Mouse (Mus musculus): ENCODE measurements around the gene Cyp2u1.
"Not testable (repeated sequence)": the region's sequence is repeated elsewhere in the genome, so short reads cannot be mapped to it uniquely, and the experiment has no call there.

Gene Cyp2u1

DNA sequence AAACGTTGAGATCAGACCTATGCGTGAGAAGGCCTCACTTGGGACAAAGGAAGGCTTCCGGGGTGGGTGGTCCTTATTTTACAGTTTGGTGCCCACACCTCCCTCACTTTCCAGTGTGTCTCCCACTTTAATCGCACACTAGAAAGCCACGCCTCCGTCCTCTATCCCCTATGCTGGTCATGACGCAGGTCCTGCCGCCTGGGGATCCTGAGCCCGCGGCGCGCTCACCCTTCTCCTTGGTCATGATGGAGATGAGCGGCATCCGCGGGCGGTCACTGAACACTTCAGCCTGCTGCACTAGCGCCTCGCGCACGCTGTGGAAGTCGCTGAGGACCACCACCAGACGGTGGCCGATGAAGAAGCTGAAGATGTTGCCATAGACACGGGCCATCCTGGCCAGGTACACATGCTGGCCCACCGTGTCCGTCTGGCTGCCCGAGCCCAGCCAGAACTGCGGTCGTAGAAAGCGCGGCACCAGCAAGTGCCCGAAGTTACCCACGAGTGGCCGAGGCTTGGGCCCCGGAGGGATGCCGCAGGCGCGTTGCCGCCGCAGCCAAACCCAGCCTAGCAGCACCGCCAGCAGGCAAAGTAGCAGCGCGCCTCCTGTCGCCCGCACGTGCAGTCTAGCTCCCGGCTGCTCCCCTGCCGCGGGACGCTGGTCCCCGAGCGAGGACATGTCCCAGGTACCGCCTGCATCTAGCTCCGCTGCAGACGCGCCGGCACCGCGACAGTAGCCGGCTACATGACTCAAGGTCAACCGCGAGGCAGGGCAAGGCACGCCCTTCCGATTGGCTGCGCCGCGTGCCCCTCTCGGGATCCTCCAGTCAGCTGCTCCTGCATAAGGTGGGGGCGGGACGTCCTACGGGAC is at the start of gene Cyp2u1:
Cyp2u1 (minus strand) TSS at position 776 of the 868 bp plus-strand sequence.
- DNase-seq: peak; percentile 94 to 97

DNA sequence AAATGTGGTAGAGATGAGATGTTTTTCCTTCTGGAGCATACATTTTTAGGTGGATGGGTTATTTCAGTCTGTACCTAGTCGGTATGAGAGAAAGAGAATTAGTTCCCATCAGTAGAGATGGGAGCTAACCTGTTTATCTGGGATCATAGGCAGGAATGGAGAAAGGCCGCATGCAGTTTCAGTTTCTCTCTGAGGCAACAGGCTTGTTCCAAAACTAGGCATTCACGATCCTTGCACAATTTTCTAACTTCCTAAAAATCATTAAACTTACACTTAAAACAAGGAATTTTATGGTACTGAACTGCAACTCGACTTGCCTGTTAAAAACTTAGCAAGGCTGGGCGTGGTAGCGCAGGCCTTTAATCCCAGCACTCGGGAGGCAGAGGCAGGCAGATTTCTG is 47.5 kb upstream of the Cyp2u1 start:
- no peak for DNase-seq

DNA sequence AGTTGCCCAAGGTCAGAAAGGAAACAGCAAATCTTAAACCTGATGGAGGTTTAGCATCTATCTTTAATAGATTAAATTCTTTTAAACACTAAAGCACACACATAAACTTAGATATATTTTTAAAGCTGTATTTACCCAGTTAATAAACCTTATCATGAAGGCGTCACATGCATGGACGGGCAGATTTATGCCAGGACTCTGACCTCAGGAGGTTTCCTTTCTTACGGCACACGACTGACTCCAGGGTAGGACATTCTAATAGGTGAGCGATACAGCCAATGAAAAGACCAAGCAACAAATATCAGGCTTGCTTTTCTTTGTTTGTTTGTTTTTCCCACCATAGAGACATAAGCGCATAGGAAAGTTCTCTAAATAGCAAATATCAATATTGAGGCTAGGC is 46.0 kb upstream of the Cyp2u1 start:
- no peak for DNase-seq

DNA sequence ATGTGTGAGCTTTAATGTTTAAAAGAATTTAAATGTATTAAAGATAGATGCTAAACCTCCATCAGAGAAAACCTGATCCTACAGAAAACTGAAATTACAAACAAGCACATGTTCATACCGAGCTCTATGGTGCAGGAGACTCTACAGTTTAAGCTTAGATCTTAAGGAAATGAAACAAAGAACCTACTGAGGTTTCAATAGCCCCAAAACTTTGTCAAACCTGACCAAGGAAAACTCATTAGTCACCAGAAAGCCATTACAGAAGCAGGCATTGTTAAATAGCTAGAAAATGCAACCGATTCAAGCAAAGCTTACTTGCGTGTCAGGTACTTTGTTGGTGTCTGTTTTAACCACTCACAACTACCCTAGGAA is 45.5 kb upstream of the Cyp2u1 start:
- no peak for DNase-seq

DNA sequence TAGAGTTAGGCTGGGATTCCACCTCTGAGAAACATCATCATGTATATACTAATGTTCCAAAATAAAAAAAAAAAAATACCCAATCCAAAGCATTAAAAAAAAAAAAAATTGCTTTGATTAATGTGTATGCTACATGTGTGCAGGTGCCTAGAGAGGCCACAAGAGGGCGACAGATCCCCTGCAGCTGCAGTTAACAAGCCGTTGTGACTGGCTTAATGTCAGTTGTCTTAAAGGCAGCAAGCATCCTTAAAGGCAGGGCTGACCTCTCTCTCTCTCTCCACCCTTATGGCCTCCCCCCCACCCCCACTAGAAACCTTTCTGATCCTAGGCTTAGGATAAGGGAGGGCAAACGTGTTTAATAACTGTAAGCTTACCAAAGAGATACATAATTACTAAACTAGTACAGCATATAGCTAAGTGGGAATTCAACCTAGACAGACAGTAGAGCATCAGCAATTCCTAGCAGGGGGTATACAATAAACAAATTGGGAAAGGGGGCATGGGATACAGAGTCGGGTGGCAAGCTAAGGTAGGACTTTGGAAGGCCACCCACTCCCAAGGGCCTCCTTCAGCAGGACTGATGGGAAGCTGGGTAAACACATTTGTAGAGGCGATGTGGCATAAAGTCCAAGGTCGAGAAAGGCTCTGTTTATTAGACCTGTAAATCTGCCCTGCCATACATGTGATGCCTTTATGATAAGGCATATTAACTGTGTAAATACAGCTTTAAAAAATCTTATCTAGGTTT is 45.0 kb upstream of the Cyp2u1 start:
- no peak for DNase-seq

DNA sequence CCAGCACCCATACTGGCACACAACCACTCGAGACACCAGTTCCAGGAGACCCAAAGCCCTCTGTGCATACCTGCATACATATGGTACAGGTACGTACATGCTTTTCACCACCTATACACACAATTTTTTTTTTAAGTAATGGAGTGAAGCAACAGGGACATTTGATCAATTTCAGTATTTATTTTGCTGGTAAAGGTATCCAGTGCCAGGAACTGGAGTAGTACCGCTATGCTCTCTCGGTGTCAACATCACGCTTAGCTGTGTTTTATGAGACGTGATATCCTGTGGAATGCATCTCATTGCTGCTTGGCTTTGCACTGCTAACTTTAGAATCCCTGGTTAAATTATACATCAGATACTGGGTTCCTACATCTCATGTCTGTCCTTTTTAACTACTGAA is 42.9 kb upstream of the Cyp2u1 start:
- DNase-seq: no peak

DNA sequence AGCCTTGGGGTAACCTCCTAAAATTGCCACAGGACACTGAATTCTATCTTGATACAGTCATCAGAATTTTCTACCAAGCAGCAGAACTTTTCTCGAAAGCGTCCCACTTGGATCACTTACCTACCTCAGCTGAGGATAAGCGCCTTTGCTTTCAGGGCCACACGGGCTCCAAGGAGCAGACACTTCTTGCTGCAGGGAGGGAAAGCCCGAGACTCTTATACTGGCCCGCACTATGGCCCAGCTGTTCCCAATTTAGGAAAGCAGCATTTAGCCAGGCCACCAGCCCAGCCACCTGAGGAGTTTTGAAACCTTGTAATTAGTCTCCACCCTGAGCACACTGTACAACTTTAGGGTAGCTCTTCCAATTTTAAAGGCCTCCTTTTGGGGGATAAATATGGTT is 40.3 kb upstream of the Cyp2u1 start:
- no peak for DNase-seq

DNA sequence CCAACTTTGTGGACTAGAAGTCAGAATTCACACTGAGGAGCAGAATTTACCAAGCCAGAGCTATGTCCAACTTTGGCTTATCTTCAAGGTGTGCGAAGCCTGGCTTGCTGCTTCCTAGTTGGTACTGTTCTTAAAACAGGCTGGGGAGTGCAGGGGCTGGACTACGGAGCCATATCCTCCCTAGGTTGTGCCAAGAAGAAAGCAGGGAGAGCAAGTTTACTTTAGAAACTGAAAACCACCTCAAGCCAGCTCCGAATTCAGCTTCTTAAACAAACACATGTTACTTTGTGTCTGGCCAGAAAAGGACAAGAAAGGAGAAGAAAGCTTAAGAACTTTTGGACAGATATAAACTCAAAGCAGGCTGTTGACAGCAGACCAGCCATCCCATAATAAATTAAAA is 37.9 kb upstream of the Cyp2u1 start:
- DNase-seq: no peak

DNA sequence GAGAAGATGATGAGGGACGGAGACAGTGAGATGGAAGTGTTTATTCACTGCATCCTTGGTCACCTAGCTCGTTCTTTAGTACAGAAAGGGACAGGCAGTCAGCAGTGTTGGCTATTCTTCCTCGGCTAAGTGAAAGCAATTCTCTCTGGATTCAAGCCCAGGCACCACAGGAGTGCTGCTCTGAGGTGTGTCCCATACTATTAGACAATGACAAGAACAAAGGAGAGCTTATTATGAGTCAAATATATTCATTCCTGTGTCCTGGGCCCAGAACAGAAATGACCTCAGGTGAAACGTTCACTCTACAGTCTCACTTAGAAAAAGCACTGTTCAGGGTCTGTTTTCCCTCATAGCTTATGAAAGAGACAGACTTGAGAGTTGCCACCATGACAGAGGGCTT is 36.3 kb upstream of the Cyp2u1 start:
- DNase-seq: no peak

DNA sequence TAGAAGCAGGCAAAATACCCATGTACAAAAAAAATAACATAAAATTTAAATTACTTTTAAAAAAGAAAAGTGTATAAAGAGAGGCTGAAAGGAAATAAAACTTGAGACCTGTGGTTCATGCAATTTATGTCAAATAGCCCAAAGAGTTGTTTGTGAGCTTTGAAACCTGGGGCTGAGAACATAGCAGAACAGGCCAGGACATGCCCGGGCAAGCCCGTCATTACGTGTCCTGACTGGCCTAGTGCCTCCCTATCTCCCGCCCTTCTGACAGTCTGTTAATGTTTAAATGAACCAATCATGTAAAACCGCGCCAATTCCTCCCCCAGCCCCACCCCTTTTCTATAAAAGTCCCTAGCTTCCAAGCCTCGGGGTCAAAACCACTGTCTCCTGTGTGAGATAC is 34.7 kb upstream of the Cyp2u1 start:
- not testable (repeated sequence) for DNase-seq

DNA sequence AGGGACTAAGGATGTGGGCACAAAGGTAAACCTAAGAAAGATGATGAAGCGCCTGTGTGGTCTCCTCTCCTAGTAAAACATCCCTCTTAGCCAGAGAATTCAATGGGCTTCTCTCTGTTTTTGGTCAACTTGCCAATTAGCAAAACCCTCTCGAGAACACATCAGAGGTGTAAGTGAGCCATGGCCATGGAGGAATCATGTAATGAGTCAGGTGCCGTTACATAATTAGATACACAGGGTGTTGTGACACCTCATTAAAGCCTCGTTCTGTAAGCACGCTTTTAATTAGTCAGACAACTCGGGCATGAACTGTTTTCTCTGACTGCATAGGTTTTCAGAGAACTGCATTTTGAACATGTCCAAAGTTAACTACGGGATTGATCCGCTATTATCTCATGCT is 33.6 kb upstream of the Cyp2u1 start:
- DNase-seq: no peak

DNA sequence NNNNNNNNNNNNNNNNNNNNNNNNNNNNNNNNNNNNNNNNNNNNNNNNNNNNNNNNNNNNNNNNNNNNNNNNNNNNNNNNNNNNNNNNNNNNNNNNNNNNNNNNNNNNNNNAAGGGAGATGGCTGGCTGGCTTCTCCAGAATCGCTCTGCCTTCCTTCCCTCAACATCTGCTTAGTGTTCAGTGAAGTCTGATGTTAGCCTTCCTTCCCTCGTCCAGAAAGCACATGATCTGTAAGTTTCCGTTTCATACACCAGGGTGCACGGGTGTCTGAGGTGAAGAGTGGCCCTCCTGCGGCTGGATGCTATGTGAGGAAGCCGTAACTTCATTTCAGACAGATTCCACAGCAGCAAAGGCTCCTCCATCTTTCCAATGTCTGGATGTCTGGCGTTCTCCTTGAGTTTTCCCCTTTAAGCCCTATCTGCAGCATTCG is 32.1 kb upstream of the Cyp2u1 start:
- no peak for DNase-seq

DNA sequence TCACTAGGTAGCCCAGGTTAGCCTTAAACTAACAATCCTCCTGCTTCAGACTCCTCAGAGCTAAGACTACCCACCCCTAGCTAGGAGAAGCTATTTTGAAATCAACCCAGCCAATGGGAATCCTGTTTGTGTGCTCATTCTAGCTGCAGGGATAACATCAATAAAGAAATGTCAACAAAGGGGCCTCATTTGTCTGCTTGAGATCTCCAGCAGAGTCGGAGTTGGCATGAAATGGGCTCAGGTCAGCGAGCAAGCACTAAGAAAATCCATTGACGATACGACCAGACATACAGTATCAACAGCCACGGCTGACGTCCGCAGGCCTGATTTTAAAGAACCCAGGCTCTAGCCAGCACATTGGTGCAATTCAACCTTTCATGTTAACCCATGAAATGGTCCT is 24.2 kb upstream of the Cyp2u1 start:
- no peak for DNase-seq

DNA sequence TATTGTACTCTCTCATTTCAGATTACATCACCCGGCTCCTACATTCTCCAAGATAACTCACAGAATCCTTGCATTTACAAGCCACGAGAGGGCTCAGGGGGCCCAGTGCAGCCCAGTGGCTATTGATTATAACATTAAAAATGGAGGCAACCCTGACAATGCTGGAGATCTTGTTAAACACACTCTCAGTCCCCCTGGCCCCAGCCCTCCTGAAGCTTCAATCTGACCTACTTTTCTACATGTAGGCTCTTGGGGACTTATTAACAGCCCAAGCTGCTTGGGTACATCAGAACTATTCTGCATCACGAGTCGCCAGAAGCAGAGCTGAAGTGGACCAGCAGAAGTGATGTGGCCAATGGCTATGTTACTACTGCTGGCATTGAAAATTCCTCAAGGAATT is 23.6 kb upstream of the Cyp2u1 start:
- no peak for DNase-seq

DNA sequence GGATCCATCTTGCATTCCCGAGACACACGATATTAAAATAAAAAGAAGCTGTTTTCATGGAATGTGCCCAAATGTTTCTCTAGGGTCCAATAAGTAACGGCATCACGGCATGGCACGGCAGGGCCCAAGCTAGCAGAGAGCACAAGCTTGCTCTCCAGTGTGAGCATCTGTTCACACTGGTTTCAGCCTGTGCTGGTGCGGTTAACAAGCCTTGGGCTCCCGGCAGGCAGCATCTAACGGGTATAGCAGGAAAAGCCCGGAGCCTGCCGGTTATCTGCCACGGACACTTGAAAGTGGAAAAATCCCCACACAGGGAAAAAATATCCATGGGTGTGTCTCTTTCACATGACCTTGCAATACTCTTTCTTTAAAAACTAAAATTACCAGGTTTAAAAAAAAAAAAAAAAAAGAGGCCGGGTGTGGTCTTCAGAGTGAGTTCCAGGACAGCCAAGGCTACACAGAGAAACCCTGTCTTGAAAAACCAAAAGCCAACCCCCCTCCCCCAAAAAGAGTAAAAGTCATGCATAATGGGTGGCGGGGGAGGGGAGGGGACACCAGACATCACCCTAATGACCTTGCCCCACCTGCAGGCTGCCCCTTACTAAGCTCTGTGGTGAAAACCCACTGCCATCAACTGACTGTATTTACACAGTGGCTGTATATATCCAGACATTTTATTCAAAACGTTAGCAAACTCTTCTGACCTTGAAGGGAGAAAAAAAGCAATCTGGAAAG is 19.2 kb upstream of the Cyp2u1 start:
- no peak for DNase-seq

DNA sequence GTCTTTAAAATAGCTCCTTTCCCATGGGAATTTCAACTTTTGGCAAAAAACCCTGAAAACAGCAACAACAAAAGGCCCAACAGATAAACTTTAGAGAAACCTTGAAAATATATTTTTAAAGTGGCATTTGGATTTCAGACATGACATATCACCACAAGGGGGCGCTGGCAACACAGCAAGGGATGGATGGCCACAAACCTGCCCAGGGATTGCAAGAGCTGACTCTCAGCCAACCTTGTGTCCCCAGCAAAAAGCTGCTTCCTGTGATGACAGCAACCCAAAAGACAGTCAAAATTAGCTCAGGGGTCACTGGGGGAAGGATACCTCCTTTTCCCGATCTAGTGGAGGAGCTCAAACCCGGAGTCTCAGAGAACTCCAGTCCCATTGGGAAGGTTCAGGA is 17.2 kb upstream of the Cyp2u1 start:
- DNase-seq: peak; percentile 84 to 88

DNA sequence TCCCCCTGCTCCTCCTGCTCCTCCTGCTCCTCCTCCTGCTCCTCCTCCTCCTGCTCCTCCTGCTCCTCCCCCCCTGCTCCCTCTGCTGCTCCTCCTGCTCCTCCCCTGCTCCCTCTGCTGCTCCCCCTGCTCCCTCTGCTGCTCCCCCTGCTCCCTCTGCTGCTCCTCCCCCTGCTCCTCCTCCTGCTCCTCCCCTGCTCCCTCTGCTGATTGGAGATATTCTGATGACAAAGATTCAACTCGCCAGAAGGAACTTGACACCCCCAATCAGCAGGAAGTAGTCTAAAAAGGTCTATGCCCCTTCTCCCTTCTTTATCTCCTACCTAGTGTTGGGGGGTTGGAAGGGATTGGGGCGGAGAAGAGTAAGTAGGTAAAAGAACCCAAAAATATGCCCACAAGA is 15.2 kb upstream of the Cyp2u1 start:
- no peak for DNase-seq

DNA sequence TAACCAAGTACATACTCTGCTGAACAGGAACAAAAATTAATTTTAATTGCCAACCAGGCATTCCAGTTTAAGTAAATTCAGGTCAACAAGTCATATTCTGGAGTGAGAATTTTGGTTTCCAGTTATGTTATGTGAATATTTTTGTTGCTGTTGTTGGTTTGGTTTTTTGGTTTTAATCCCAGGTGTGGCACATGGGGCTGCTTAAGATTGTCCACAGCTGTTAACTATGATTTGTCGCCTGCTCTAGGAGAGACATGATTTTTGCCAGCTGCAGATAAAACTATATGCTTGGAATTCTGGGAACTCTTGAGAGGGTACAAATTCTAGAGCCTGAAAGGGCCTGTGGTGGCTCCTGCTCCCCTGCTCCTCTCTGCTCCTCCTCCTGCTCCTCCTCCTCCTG is 14.1 kb upstream of the Cyp2u1 start:
- DNase-seq: no peak

DNA sequence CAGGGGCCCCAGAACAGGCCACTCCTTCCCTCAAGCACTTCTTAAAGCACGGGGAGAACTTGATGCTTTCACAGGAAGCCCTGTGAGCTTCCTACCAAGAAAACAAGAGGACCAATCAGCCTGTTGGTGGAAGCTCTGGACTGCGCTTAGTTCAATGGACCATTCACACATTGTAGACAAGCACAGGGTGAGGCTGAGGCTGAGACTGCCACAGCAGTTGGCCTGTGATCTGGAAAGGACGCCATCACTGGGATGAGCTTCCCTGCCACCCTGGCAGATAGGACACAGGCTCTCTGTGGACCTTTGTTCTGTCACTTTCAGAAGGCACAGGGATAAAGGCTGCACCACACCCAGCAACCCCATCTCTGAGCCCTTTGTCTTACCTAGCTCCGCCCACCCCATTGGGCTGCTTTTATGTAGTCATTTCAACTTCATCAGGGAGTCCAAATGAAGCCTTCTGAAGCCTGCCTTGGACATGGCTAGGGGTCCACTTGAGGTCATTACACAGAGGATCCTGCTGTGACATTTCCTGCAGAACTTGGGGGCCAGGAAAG is 13.0 kb upstream of the Cyp2u1 start:
- DNase-seq: no peak

DNA sequence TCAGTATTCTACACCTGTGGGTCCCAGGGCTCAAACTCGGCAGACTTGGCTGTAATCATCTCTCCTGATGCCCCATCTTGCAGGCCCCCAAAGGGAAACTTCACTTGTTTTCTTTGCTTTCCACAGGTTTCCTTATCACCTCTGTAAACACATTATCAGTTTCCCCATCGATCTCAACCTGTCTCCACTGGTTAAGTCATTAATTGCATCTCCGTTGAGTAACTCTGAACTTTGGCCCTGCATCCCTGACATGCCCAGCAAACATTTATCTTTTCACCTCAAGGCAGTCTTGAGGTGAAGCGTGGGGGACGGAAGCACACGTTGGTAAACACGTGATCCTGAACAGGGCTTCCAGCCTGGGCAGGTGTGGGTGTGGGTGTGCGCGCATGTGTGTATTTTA is 9.3 kb upstream of the Cyp2u1 start:
- DNase-seq: no peak

DNA sequence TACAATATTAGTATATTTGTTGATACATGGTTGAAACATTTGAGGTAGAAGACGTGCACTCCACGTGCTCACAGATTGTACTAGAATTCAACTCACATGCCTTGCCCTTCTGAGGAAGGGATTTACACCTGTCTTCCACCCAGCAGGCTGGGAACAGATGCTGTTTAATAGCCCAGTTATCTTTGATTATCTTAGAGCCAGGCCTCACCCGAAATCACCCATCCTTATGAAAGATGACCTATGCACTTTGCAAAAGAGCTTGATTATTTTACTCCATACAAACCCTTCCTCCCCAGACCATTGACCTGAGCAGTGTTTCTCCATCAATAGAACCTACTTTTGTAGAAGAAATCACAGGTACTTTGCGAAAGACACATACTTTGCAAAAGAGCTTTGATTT is 7.5 kb upstream of the Cyp2u1 start:
- DNase-seq: no peak

DNA sequence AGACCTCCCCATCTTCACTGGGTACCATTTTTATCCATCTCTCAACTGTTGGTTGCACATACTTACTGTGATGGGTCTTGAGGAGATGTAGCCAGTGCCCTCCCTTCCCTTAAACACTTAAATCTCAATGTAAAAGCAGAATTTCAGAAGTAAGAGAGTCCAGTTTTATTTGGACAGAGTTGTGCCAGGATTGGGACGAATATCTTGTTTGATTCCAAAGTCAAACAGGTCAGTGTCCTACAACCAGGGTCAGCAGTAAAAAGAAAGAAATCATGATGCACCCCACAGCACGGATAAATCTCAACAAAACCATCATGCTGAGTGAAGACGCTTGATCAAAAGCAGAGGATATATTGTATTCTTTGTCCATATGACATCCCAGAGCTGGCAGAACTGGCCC is 4.8 kb upstream of the Cyp2u1 start:
- no peak for DNase-seq

DNA sequence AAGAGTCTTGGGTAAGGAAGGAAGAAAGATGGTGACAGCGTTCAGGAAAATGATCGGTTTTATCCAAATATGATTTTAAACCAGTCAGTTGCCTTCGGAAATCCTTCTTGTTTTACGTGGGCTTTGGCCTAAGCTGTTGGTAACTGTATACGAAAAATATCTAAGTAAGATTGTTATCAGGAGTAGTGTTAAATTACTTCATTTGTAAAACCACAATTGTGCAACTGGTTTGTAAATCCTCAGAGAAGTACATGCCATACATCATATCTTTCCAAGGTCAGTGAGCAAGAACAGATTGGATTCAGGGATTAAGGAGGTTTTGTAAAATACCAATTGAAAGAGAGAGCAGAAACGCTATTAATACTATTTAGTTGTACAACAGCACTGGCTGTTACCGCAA is 3.2 kb upstream of the Cyp2u1 start:
- DNase-seq: no peak

DNA sequence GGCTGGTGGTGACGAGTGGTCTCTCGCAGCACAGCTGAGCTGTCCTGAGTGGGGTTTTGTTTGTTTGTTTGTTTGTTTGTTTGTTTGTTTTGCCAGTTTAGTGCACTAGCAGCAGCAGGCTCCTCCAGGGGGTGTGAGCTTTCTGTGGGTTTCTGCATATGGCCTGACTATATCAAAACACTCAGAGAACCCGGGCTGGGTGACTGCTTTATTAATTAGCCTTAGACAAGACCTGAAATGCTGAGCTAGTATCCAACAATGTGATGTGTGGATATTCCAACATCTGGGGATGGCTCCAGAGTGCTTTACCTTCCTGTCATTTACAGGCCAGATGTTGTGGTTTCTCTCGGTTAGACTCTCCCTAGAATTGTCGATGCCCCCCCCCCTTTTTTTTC is 290 bp upstream of the Cyp2u1 start:
- no peak for DNase-seq

Data from cerebellum, adult 18-20 months (tissue).